16 mouse cellular contexts compared by ENCODE assay signal in the genomic region with DNA sequence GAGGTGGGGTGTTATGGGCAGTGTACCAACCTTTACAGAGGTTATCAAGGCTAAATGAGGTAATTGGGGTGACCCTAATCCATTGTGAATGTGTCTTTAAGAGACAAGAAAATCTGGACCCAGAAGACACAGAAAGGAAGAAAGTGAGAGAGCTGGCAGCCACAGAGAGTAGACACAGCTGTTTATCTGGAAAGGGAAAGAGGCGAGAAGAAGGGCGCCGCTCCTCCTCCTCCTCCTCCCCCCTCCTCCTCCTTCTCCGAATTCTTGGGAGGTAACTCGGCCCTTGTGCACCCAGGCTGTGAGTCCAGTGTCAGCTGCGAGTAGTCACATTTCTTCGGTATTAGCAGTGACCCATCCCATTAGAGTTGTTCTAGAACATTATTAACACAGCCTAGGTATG. TPM values are rescaled to one million over a fixed set of nuclear protein-coding genes. Genes with fewer than 3 reads are reported as not detected.
"Had no signal": no experiment of that assay in that cellular context is flagged by ENCODE, and none has a peak within 500 bp of the region (broad histone marks: within the 10 kb centered on the region; RNA-seq: fewer than 3 reads in every experiment).

No protein-coding gene starts in this region.

- H3K9ac ChIP-seq: limb, embryonic 15.5 days; liver, embryonic 12.5 days; midbrain, embryonic 15.5 days; neural tube, embryonic 12.5 days had no signal

- H3K4me2 ChIP-seq: limb, embryonic 15.5 days; liver, embryonic 12.5 days; midbrain, embryonic 11.5 days; midbrain, embryonic 15.5 days; neural tube, embryonic 12.5 days had no signal

- H3K36me3 ChIP-seq: limb, embryonic 15.5 days; liver, embryonic 12.5 days; midbrain, embryonic 15.5 days; neural tube, embryonic 12.5 days had no signal

- H3K9me3 ChIP-seq: limb, embryonic 15.5 days; liver, embryonic 12.5 days; megakaryocyte, embryonic 14.5 days; midbrain, embryonic 15.5 days; neural tube, embryonic 12.5 days had no signal

- H3K4me1 ChIP-seq: liver, embryonic 12.5 days; megakaryocyte, embryonic 14.5 days had no signal

- DNase-seq: kidney, adult 2 months; layer of hippocampus, adult 9-11 months; layer of hippocampus, postnatal 36 days; right cerebral cortex, postnatal 4 days; spleen, adult 18-20 months; thymus, adult 18-20 months; thymus, postnatal 14 days had no signal

- H3K4me3 ChIP-seq: limb, embryonic 15.5 days; liver, embryonic 12.5 days; megakaryocyte, embryonic 14.5 days; midbrain, embryonic 15.5 days; neural tube, embryonic 12.5 days had no signal

- ATAC-seq: hindbrain, postnatal 0 days; liver, embryonic 12.5 days; midbrain, embryonic 15.5 days had no signal

- H3K27ac ChIP-seq: hindbrain, postnatal 0 days; limb, embryonic 15.5 days; liver, embryonic 12.5 days; macrophage; midbrain, embryonic 15.5 days; neural tube, embryonic 12.5 days had no signal

RNA-seq across cellular contexts. Expression of gene Elfn1, which starts 8.7 kb away (rescaled TPM):
- polyA plus RNA-seq: liver, embryonic 16.5 days; macrophage had no signal
